Mouse (Mus musculus) left cerebral cortex, adult 6 months (tissue): ENCODE results near the gene Srf. TPM values are rescaled to one million over a fixed set of nuclear protein-coding genes. Genes with fewer than 3 reads are reported as not detected.

ENCODE experiments used
- long read RNA-seq, 2 experiments: library from polyadenylated mRNA; unstranded; transcript quantifications; one replicate each; pipeline ENCODE4 v2.0.0; 2019 to 2020
- polyA plus RNA-seq: library from polyadenylated mRNA; unstranded; fragments of <200 nt; fragmentation: Nextera tagmentation; gene quantifications from 2 replicates; pipeline ENCODE4 v1.2.3, GENCODE M21; 2021

The Srf gene
- polyA plus RNA-seq, result 3.7 and 4.7 TPM in 2 replicates
- long read RNA-seq, experiment 1, partial matches to known transcripts, result 1 of 4 reads
- long read RNA-seq, experiment 1, other reads (novel, unspliced or antisense), result 2 of 4 reads
- long read RNA-seq, experiment 2, partial matches to known transcripts, result 0 of 8 reads
- long read RNA-seq, experiment 2, other reads (novel, unspliced or antisense), result 5 of 8 reads

DNA sequence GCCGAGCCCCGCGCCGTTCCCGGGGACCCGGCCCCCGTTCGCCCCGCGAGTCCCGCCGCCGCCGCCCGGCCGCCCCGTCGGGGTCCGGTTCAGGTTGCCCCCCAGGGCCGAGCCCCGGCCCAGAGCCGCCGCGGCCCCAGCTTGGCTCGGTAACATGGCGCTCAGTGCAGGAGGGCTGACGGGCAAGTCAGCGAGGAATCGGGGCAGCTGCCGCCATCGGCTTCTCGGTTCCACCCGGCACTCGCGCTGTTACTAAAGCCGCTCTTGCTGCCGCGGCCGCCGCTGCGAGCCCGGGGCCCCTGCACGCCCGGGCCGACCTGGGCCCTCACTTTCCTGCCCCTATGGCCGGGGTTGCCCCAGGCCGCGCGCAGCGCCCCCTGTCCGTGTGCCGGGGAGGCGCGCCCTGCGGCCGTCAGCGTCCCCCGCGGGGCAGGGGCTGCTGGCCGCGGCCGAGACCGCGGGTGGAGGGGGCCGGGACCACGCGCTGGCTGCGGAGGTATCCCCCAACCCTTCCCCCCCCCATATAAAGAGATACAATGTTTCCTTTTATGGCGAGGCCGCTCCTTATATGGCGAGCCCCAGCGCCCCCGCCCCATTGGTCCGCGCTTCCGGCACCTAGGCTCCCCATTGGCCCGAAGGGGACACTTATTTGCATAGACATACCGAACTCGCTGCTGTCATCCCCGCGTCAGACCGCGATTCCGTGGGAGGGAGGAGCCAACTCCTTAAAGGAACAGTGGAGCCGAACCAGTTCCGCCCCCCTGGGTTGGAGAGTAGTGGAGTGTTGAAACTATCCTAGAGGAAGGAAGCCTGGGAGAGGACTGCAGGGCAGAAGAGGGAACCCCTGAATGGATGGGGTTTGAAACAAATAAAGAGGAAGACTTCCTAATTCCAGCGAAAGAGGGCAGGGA, at the start of gene Srf:
TSS of gene Srf (minus strand) at position 503 of the 911 bp plus-strand sequence.

GRCm38 (mm10) chr17:46545813-46546564, 10.0 kb downstream of the Srf start, which contains the start of gene Cul9:
TSS of gene Cul9 (minus strand) at chr17:46546388.

Other genes starting within 250 kb of the Srf start
- gene Abcc10, start 227.8 kb downstream of the Srf start, polyA plus RNA-seq, result 2.4 and 3.1 TPM in 2 replicates
- 4.4 and 12.0 TPM in 2 replicates for gene Zfp318, start 172.4 kb downstream of the Srf start, polyA plus RNA-seq
- not detected in 2 replicates for gene Crip3, start 127.2 kb downstream of the Srf start, polyA plus RNA-seq
- gene Slc22a7, start 117.7 kb downstream of the Srf start, polyA plus RNA-seq, result 0.23 TPM in 1 of 2 replicates, not detected in the other
- gene Ttbk1, start 68.5 kb downstream of the Srf start, polyA plus RNA-seq, result 4.9 and 7.3 TPM in 2 replicates
- gene Dnph1, start 59.5 kb downstream of the Srf start, polyA plus RNA-seq, result 7.9 and 10.1 TPM in 2 replicates
- gene Cul9, start 9.8 kb downstream of the Srf start, polyA plus RNA-seq, result 18.6 and 21.2 TPM in 2 replicates
- 2.2 and 2.3 TPM in 2 replicates for gene Ptk7, start 73.3 kb upstream of the Srf start, polyA plus RNA-seq
- 12.7 and 13.1 TPM in 2 replicates for gene Klc4, start 89.8 kb upstream of the Srf start, polyA plus RNA-seq
- 73.6 and 117 TPM in 2 replicates for gene Mrpl2, start 90.1 kb upstream of the Srf start, polyA plus RNA-seq
- 3.2 and 3.5 TPM in 2 replicates for gene Cul7, start 94.2 kb upstream of the Srf start, polyA plus RNA-seq
- 21.4 and 26.1 TPM in 2 replicates for gene Rrp36, start 118.2 kb upstream of the Srf start, polyA plus RNA-seq
- 258 and 283 TPM in 2 replicates for gene Mea1, start 122.6 kb upstream of the Srf start, polyA plus RNA-seq
- gene Klhdc3, start 124.7 kb upstream of the Srf start, polyA plus RNA-seq, result 213 and 224 TPM in 2 replicates
- gene Ppp2r5d, start 148.9 kb upstream of the Srf start, polyA plus RNA-seq, result 35.7 and 47.7 TPM in 2 replicates
- gene Pex6, start 155.3 kb upstream of the Srf start, polyA plus RNA-seq, result 7.7 and 42.5 TPM in 2 replicates
- 0.16 TPM in 1 of 2 replicates, not detected in the other for gene Gnmt, start 173.0 kb upstream of the Srf start, polyA plus RNA-seq
- gene Cnpy3, start 196.0 kb upstream of the Srf start, polyA plus RNA-seq, result 88.3 and 104 TPM in 2 replicates
- 0.89 and 1.1 TPM in 2 replicates for gene Ptcra, start 207.5 kb upstream of the Srf start, polyA plus RNA-seq
- 20.3 and 22.5 TPM in 2 replicates for gene 2310039H08Rik, start 216.5 kb upstream of the Srf start, polyA plus RNA-seq
- 30.9 and 44.3 TPM in 2 replicates for gene Rpl7l1, start 226.5 kb upstream of the Srf start, polyA plus RNA-seq